Mouse (Mus musculus): ENCODE data around the gene Derl3.

The Derl3 gene

GRCm38 (mm10) chr10:75915557-75915956 is 22.3 kb downstream of the Derl3 start:
- DNase-seq = peak in 1 of 2 experiments; percentile 59

- no peak for DNase-seq
Observed at GRCm38 (mm10) chr10:75916840-75917239, 23.6 kb downstream of the Derl3 start.

- peak; percentile 65 to 70 for DNase-seq
Observed at GRCm38 (mm10) chr10:75919026-75919425, 25.8 kb downstream of the Derl3 start.

GRCm38 (mm10) chr10:75921026-75921725 is 28.0 kb downstream of the Derl3 start, which contains the start of gene Smarcb1:
TSS of gene Smarcb1 (minus strand) at chr10:75921617.
- peak; percentile 94 to 95 for DNase-seq

- no peak for DNase-seq
Observed at GRCm38 (mm10) chr10:75921726-75922560, 28.7 kb downstream of the Derl3 start.

GRCm38 (mm10) chr10:75924324-75924723 is 31.1 kb downstream of the Derl3 start:
- no peak for DNase-seq

GRCm38 (mm10) chr10:75926396-75926795 is 33.2 kb downstream of the Derl3 start:
- DNase-seq = no peak

GRCm38 (mm10) chr10:75930304-75930703 is 37.1 kb downstream of the Derl3 start:
- DNase-seq = peak; percentile 50 to 72

- no peak for DNase-seq
Observed at GRCm38 (mm10) chr10:75931311-75931710, 38.1 kb downstream of the Derl3 start.

- peak; percentile 59 for DNase-seq
Observed at GRCm38 (mm10) chr10:75932081-75932678, 39.0 kb downstream of the Derl3 start.

- DNase-seq = no peak
Observed at GRCm38 (mm10) chr10:75932891-75933290, 39.7 kb downstream of the Derl3 start, which contains the start of gene Chchd10. TSS of gene Chchd10 (plus strand) at chr10:75933130.

- DNase-seq = no peak
Observed at GRCm38 (mm10) chr10:75934991-75935390, 41.8 kb downstream of the Derl3 start.

GRCm38 (mm10) chr10:75935680-75936541 is 42.7 kb downstream of the Derl3 start, which contains the start of gene Mmp11:
TSS of gene Mmp11 (minus strand) at chr10:75936496.
- DNase-seq = peak; percentile 79 to 82

- DNase-seq = no peak
Observed at GRCm38 (mm10) chr10:75936909-75937667, 43.9 kb downstream of the Derl3 start.

- DNase-seq = no peak
Observed at GRCm38 (mm10) chr10:75937851-75938643, 44.8 kb downstream of the Derl3 start.

- no peak for DNase-seq
Observed at GRCm38 (mm10) chr10:75939481-75940234, 46.4 kb downstream of the Derl3 start.

- no peak for DNase-seq
Observed at GRCm38 (mm10) chr10:75940520-75940919, 47.3 kb downstream of the Derl3 start, which contains the start of gene Gm867. TSS of gene Gm867 (minus strand) at chr10:75940672.

GRCm38 (mm10) chr10:75941042-75941824 is 48.0 kb downstream of the Derl3 start:
- DNase-seq = no peak

All from lung, adult 18-20 months (tissue).